Mouse (Mus musculus): ENCODE data around the gene C1qtnf5. TPM values are rescaled to one million over a fixed set of nuclear protein-coding genes. Genes with fewer than 3 reads are reported as not detected.

Gene C1qtnf5
- polyA plus RNA-seq, 1 experiment from 2014 or later: 2.9 TPM

GRCm38 (mm10) chr9:44130034-44130433 is 23.0 kb downstream of the C1qtnf5 start:
- H3K9me3 ChIP-seq: no peaks in the 10 kb centered on the region
- H3K27ac ChIP-seq: no peak overlapping the region
- peaks cover 30% of the 10 kb centered on the region for H3K27me3 ChIP-seq (replicated peaks)
- H3K9ac ChIP-seq: peak overlapping the region; percentile 24; the same call in 1 of the 2 replicates
- ATAC-seq (replicated peaks): 0 out of 2 replicates have a peak, but pooled peaks have one; percentile 22
- H3K4me3 ChIP-seq: peak overlapping the region; percentile 27
- H3K36me3 ChIP-seq (replicated peaks): no peaks in the 10 kb centered on the region
- under 1% methylated on average over 27 of the region's 27 CpGs for WGBS
- H3K4me1 ChIP-seq: peaks cover 33% of the 10 kb centered on the region
- H3K4me2 ChIP-seq: peak overlapping the region; percentile 53

DNA sequence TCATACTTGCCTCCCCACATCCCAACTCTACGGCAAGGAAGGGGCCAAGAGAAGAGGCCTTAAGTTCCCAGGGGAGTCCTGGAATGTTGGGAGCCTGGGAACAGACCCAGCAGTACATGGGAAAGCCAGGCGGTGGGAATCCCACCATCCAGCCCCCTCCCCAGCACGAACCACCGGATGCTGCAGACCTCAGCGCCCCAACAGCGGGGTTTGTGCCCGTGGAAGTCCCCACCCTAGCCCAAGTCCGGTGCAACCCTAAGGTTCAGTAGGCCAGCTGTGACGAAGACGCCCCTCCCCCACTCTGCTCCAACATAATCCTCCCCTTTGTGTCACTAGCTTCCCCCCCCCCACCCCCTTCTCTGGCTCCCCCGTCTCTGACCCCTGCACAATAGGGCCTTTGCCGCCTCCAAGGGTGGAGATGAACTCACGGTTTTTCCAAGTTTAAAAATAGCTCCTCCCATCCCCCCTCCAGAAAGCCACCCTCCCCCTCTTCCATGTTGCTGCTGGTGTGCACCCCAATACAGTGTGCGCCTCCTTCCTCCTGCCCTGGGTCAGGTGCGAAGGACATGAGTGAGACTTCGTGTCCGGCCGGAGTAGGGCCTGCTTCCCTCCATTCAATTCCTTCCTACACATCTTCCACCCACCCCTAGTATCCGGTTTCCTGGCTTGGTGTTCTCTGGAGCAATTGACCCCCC is 23.7 kb downstream of the C1qtnf5 start:
- Histone ChIP-seq H3K9ac (no peak overlapping the region), H3K27me3 (replicated peaks) (peaks cover 37% of the 10 kb centered on the region), H3K4me1 (peaks cover 36% of the 10 kb centered on the region), H3K4me3 (no peak overlapping the region), H3K4me2 (0 out of 2 replicates have a peak overlapping the region, but pooled peaks have one; percentile 53), H3K36me3 (replicated peaks) (no peaks in the 10 kb centered on the region), H3K27ac (no peak overlapping the region), H3K9me3 (no peaks in the 10 kb centered on the region)
- ATAC-seq (replicated peaks): no peak
- WGBS: 12% methylated on average over 19 of the region's 19 CpGs

- H3K27ac ChIP-seq: no peak overlapping the region
- H3K9me3 ChIP-seq: no peaks in the 10 kb centered on the region
- 38% methylated on average over 7 of the region's 7 CpGs for WGBS
- H3K4me1 ChIP-seq: peaks cover 37% of the 10 kb centered on the region
- no peak for ATAC-seq (replicated peaks)
- no peaks in the 10 kb centered on the region for H3K36me3 ChIP-seq (replicated peaks)
- H3K4me3 ChIP-seq: no peak overlapping the region
- H3K9ac ChIP-seq: no peak overlapping the region
- peaks cover 42% of the 10 kb centered on the region for H3K27me3 ChIP-seq (replicated peaks)
- H3K4me2 ChIP-seq: no peak overlapping the region
Observed at GRCm38 (mm10) chr9:44131276-44131590, 24.2 kb downstream of the C1qtnf5 start.

GRCm38 (mm10) chr9:44132200-44132599 is 25.2 kb downstream of the C1qtnf5 start:
- Histone ChIP-seq H3K9ac (no peak overlapping the region), H3K9me3 (no peaks in the 10 kb centered on the region), H3K36me3 (replicated peaks) (no peaks in the 10 kb centered on the region), H3K4me3 (no peak overlapping the region), H3K4me2 (no peak overlapping the region), H3K27me3 (replicated peaks) (peaks cover 45% of the 10 kb centered on the region), H3K4me1 (peaks cover 33% of the 10 kb centered on the region), H3K27ac (no peak overlapping the region)
- no peak for ATAC-seq (replicated peaks)
- 60% methylated on average over 5 of the region's 5 CpGs for WGBS

- Histone ChIP-seq H3K27me3 (replicated peaks) (peaks cover 45% of the 10 kb centered on the region), H3K9me3 (no peaks in the 10 kb centered on the region), H3K36me3 (replicated peaks) (no peaks in the 10 kb centered on the region), H3K4me1 (peaks cover 33% of the 10 kb centered on the region), H3K27ac (no peak overlapping the region), H3K4me2 (0 out of 2 replicates have a peak overlapping the region, but pooled peaks have one; percentile 70), H3K9ac (no peak overlapping the region), H3K4me3 (no peak overlapping the region)
- WGBS: 21% methylated on average over 2 of the region's 2 CpGs
- no peak for ATAC-seq (replicated peaks)
Observed at GRCm38 (mm10) chr9:44133287-44133686, 26.2 kb downstream of the C1qtnf5 start.

GRCm38 (mm10) chr9:44134101-44134850 is 27.2 kb downstream of the C1qtnf5 start, which contains the start of gene Mcam:
Gene Mcam, plus strand, starts transcription at chr9:44134469.
- Histone ChIP-seq H3K9me3 (no peaks in the 10 kb centered on the region), H3K27me3 (replicated peaks) (peaks cover 41% of the 10 kb centered on the region), H3K36me3 (replicated peaks) (no peaks in the 10 kb centered on the region), H3K4me1 (peaks cover 33% of the 10 kb centered on the region), H3K4me3 (peak within 1 kb of the TSS; percentile 40), H3K4me2 (peak within 1 kb of the TSS; percentile 70), H3K27ac (no peak within 1 kb of the TSS), H3K9ac (peak within 1 kb of the TSS; percentile 5)
- WGBS: 1% methylated on average over 53 of the region's 55 CpGs
- peak; percentile 27; the same call in 1 of the 2 replicates for ATAC-seq (replicated peaks)

- Histone ChIP-seq H3K4me1 (peaks cover 28% of the 10 kb centered on the region), H3K4me3 (peak overlapping the region; percentile 40), H3K27ac (no peak overlapping the region), H3K9me3 (no peaks in the 10 kb centered on the region), H3K4me2 (peak overlapping the region; percentile 70), H3K9ac (peak overlapping the region; percentile 5; the same call in 1 of the 2 replicates), H3K36me3 (replicated peaks) (no peaks in the 10 kb centered on the region), H3K27me3 (replicated peaks) (peaks cover 41% of the 10 kb centered on the region)
- ATAC-seq (replicated peaks): 0 out of 2 replicates have a peak, but pooled peaks have one; percentile 43
- WGBS: 2% methylated on average over 49 of the region's 49 CpGs
Observed at GRCm38 (mm10) chr9:44134851-44135730, 28.0 kb downstream of the C1qtnf5 start.

DNA sequence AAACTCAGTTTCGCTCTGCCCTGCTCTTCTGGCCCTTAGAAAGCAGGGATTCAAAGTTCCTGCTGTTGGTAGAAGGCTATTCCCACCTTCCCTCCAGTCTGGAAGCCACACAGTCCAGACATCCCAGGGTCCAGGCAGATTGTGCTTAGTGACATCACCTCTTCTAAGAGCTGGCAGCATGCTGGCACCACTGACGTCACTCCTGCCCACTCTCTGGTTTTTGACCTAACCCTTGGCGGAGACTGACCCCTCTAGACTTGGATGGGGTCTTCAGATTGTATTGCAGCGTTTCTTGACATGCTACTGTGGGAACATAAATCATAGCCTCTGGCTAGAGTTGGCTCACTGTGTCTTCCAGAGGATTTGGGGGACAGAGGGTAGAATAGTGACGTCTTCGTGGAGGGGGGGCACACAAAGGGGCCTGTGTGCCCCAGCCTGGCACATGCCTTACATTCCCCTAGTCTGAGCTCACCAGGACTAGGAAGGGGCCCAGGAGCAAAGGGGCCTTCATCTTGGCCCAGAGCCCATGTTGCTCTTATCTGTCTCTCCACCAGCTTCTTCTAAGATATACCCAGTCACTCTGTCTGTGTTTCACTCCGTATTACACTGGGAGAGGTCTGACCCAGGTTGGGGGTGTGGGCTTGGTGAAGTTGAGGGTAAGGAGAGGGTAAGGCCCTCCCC is 28.8 kb downstream of the C1qtnf5 start:
- H3K9ac ChIP-seq: no peak overlapping the region; the same call in 1 of the 2 replicates
- H3K27ac ChIP-seq: no peak overlapping the region
- no peaks in the 10 kb centered on the region for H3K36me3 ChIP-seq (replicated peaks)
- H3K27me3 ChIP-seq (replicated peaks): peaks cover 41% of the 10 kb centered on the region
- no peaks in the 10 kb centered on the region for H3K9me3 ChIP-seq
- 63% methylated on average over 7 of the region's 7 CpGs for WGBS
- H3K4me1 ChIP-seq: peaks cover 22% of the 10 kb centered on the region
- no peak for ATAC-seq (replicated peaks)
- H3K4me2 ChIP-seq: peak overlapping the region; percentile 70
- H3K4me3 ChIP-seq: peak overlapping the region; percentile 40

GRCm38 (mm10) chr9:44137846-44138245 is 30.8 kb downstream of the C1qtnf5 start:
- H3K4me3 ChIP-seq: no peak overlapping the region
- ATAC-seq (replicated peaks): no peak
- H3K4me1 ChIP-seq: peaks cover 22% of the 10 kb centered on the region
- no peaks in the 10 kb centered on the region for H3K36me3 ChIP-seq (replicated peaks)
- peaks cover 29% of the 10 kb centered on the region for H3K27me3 ChIP-seq (replicated peaks)
- H3K27ac ChIP-seq: no peak overlapping the region
- 79% methylated on average over 4 of the region's 4 CpGs for WGBS
- H3K4me2 ChIP-seq: no peak overlapping the region
- no peak overlapping the region for H3K9ac ChIP-seq
- no peaks in the 10 kb centered on the region for H3K9me3 ChIP-seq

DNA sequence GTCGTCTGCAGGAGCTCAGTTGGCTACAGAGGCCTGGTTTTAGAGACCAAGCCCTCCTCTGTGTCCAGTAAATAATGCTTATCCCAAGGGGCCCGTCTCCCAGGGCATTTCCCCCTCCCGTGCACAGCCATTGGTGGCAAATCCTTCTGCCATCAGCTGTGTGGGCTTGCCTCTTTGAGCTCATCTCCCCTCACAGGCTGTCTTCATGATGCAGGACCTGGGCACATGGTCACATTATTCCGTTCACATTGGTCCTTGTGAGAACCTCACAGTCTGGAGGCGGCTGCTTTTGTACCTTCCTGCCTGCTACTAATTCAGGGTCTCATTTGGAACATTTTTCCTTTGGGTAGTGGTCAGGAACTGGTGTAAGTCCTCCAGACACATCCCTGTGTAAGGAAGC is 34.9 kb downstream of the C1qtnf5 start:
- peaks cover 19% of the 10 kb centered on the region for H3K36me3 ChIP-seq (replicated peaks)
- no peak overlapping the region for H3K4me2 ChIP-seq
- no peak overlapping the region for H3K9ac ChIP-seq
- H3K4me3 ChIP-seq: no peak overlapping the region
- ATAC-seq (replicated peaks): no peak
- H3K9me3 ChIP-seq: no peaks in the 10 kb centered on the region
- WGBS: 56% methylated on average over 5 of the region's 5 CpGs
- H3K4me1 ChIP-seq: no peaks in the 10 kb centered on the region
- H3K27ac ChIP-seq: no peak overlapping the region
- H3K27me3 ChIP-seq (replicated peaks): no peaks in the 10 kb centered on the region

GRCm38 (mm10) chr9:44143421-44143820 is 36.4 kb downstream of the C1qtnf5 start:
- Histone ChIP-seq H3K4me1 (no peaks in the 10 kb centered on the region), H3K4me2 (no peak overlapping the region), H3K4me3 (no peak overlapping the region), H3K27me3 (replicated peaks) (no peaks in the 10 kb centered on the region), H3K9ac (no peak overlapping the region), H3K9me3 (no peaks in the 10 kb centered on the region), H3K27ac (no peak overlapping the region), H3K36me3 (replicated peaks) (peaks cover 19% of the 10 kb centered on the region)
- no peak for ATAC-seq (replicated peaks)
- WGBS: 70% methylated on average over 5 of the region's 5 CpGs
